Mouse (Mus musculus): ENCODE measurements at regions not wholly inside any gene's neighbourhood (a gene's known extent, or its start where the extent isn't known, plus 50 kb on each side); places are given as distances from the start of the nearest gene placed in this dataset.

- peak; percentile 6 for DNase-seq (ENCODE audit: low spot score)
Observed at GRCm38 (mm10) chr3:61467158-61467557, 101.4 kb upstream of the B430305J03Rik start.

- DNase-seq (ENCODE audit: low spot score) = no peak
Observed at GRCm38 (mm10) chr3:61466641-61467040, 100.9 kb upstream of the B430305J03Rik start.

GRCm38 (mm10) chr3:61460076-61460475, 94.3 kb upstream of the B430305J03Rik start:
- no peak for DNase-seq (ENCODE audit: low spot score)

- DNase-seq (ENCODE audit: low spot score) = no peak
Observed at GRCm38 (mm10) chr3:61456598-61456997, 90.8 kb upstream of the B430305J03Rik start.

- no peak for DNase-seq (ENCODE audit: low spot score)
Observed at GRCm38 (mm10) chr3:61442000-61442739, 76.4 kb upstream of the B430305J03Rik start.

- no peak for DNase-seq (ENCODE audit: low spot score)
Observed at GRCm38 (mm10) chr3:61441445-61441844, 75.7 kb upstream of the B430305J03Rik start.

GRCm38 (mm10) chr3:61428713-61429112, 63.0 kb upstream of the B430305J03Rik start:
- no peak for DNase-seq (ENCODE audit: low spot score)

- DNase-seq (ENCODE audit: low spot score) = peak; percentile 26
Observed at GRCm38 (mm10) chr3:61423945-61424344, 58.2 kb upstream of the B430305J03Rik start.

- DNase-seq (ENCODE audit: low spot score) = no peak
Observed at GRCm38 (mm10) chr3:61419706-61420105, 54.0 kb upstream of the B430305J03Rik start.

- DNase-seq (ENCODE audit: low spot score) = peak; percentile 45
Observed at GRCm38 (mm10) chr3:61418096-61418495, 52.3 kb upstream of the B430305J03Rik start.

Data from adipocyte (in vitro differentiated cells).